Mouse (Mus musculus): Measurements from ENCODE around the gene Nat8f5.

DNA sequence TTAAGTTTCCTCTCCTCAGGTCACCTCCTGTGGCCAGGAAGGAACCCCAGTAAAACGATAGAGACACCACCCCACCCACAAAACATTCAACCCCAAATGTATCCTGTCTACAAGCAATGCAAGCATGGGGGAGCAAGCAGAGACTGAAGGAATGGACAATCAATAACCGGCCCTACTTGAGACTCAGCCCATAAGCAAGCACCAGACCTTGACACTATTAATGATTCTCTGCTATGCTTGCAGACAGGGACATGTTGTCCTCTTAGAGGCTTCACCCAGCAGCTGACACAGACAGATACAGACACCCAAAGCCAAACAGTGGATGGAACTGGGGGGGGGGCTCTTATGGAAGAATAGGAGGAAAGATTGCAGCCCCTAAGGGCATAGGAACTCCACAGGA, 5.1 kb upstream of the Nat8f5 start:
- TF ChIP-seq POLR2A (IDR thresholded peaks at IDR 0.05; ENCODE audit: low read depth, low read length) (no peak), CTCF (IDR thresholded peaks at IDR 0.05; ENCODE audit: extremely low read depth, insufficient read depth, insufficient read length, insufficient replicate concordance) (no peak)
